17 mouse cellular contexts compared by ENCODE assay signal in the genomic region with DNA sequence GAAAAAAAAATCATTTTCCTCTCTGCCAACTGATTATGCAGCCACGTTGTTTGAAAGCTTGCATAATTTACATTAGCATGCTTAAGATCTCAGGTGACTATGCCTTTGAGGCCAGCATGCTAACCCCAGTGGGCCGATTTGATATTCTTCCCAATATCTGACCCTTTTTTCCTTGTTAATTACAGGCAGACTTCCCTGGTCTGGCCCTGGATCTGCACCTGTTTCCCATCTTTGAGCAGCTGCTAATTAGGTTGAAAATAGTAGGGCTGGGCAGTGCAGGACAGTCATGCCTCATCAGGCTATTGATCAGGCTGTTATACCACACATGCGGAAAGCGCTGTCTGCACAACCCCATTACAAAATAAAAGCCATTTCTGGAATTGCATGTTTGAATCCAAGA.
DNase-seq lines count a peak whose midpoint lies in the region; ATAC-seq lines count a peak whose summit lies in the region.
"Had no signal": no experiment of that assay in that cellular context is flagged by ENCODE, and none has a peak within 500 bp of the region (broad histone marks: within the 10 kb centered on the region; RNA-seq: fewer than 3 reads in every experiment).

No protein-coding gene starts in this region.

- no peak overlapping the region for H3K4me3 ChIP-seq in forebrain, embryonic 13.5 days
- no peak overlapping the region for H3K4me3 ChIP-seq in forebrain, embryonic 16.5 days (replicated peaks; ENCODE audit: low read length)
- no peak overlapping the region for H3K4me3 ChIP-seq in hindbrain, embryonic 16.5 days (ENCODE audit: low read length)
- H3K4me3 ChIP-seq: embryonic facial prominence, embryonic 13.5 days; kidney, embryonic 15.5 days; limb, embryonic 15.5 days; liver, embryonic 15.5 days had no signal

- peak; percentile 33; the same call in 1 of the 2 replicates for ATAC-seq in forebrain, embryonic 13.5 days
- ATAC-seq in forebrain, embryonic 16.5 days, result no peak
- 0 out of 2 replicates have a peak, but pooled peaks have one; percentile 20 for ATAC-seq in hindbrain, embryonic 16.5 days
- ATAC-seq: intestine, postnatal 0 days had no signal

- no peaks in the 10 kb centered on the region for H3K4me1 ChIP-seq in forebrain, embryonic 13.5 days
- H3K4me1 ChIP-seq in forebrain, embryonic 16.5 days (replicated peaks; ENCODE audit: control insufficient read depth, insufficient read depth, low read length), result no peaks in the 10 kb centered on the region
- no peaks in the 10 kb centered on the region for H3K4me1 ChIP-seq in hindbrain, embryonic 16.5 days (ENCODE audit: control insufficient read depth, insufficient read depth, low read depth, low read length)
- H3K4me1 ChIP-seq: embryonic facial prominence, embryonic 13.5 days; kidney, embryonic 15.5 days; limb, embryonic 15.5 days; liver, embryonic 15.5 days had no signal

- peak; percentile 13 for DNase-seq in retina, embryonic 14.5 days (ENCODE audit: low spot score)
- no peak for DNase-seq in retina, postnatal 1 day
- no peak for DNase-seq in kidney, postnatal 36 days
- no peak for DNase-seq in thymus, postnatal 10 days (ENCODE audit: low spot score in 2 of 2)
- DNase-seq: adrenal gland, postnatal 36 days; cerebellum, adult 8-10 months; gastrocnemius, postnatal 25 days; spleen, adult 18-20 months; thymus, postnatal 36 days had no signal

- no peak overlapping the region for H3K9ac ChIP-seq in forebrain, embryonic 13.5 days
- no peak overlapping the region for H3K9ac ChIP-seq in forebrain, embryonic 16.5 days (replicated peaks; ENCODE audit: low read depth, low read length)
- no peak overlapping the region for H3K9ac ChIP-seq in hindbrain, embryonic 16.5 days (ENCODE audit: low read depth, low read length)
- H3K9ac ChIP-seq: embryonic facial prominence, embryonic 13.5 days; kidney, embryonic 15.5 days; limb, embryonic 15.5 days; liver, embryonic 15.5 days had no signal

- no peaks in the 10 kb centered on the region for H3K27me3 ChIP-seq in forebrain, embryonic 13.5 days
- no peaks in the 10 kb centered on the region for H3K27me3 ChIP-seq in forebrain, embryonic 16.5 days (replicated peaks; ENCODE audit: control insufficient read depth, insufficient read depth, low read length)
- no peaks in the 10 kb centered on the region for H3K27me3 ChIP-seq in hindbrain, embryonic 16.5 days (replicated peaks; ENCODE audit: control insufficient read depth, insufficient read depth, low read length)
- H3K27me3 ChIP-seq: embryonic facial prominence, embryonic 13.5 days; kidney, embryonic 15.5 days; limb, embryonic 15.5 days; liver, embryonic 15.5 days had no signal

- H3K4me2 ChIP-seq in forebrain, embryonic 13.5 days, result no peak overlapping the region
- H3K4me2 ChIP-seq in forebrain, embryonic 16.5 days (ENCODE audit: low read length), result no peak overlapping the region
- H3K4me2 ChIP-seq in hindbrain, embryonic 16.5 days (ENCODE audit: low read length), result no peak overlapping the region
- H3K4me2 ChIP-seq: embryonic facial prominence, embryonic 13.5 days; kidney, embryonic 15.5 days; limb, embryonic 15.5 days; liver, embryonic 15.5 days had no signal

- no peaks in the 10 kb centered on the region for H3K36me3 ChIP-seq in forebrain, embryonic 13.5 days (ENCODE audit: poor library complexity, severe bottlenecking)
- H3K36me3 ChIP-seq in forebrain, embryonic 16.5 days (ENCODE audit: control insufficient read depth, insufficient read depth), result no peaks in the 10 kb centered on the region
- H3K36me3 ChIP-seq in hindbrain, embryonic 16.5 days (ENCODE audit: control insufficient read depth, insufficient read depth, low read length), result no peaks in the 10 kb centered on the region
- H3K36me3 ChIP-seq: embryonic facial prominence, embryonic 13.5 days; kidney, embryonic 15.5 days; limb, embryonic 15.5 days; liver, embryonic 15.5 days had no signal

- no peaks in the 10 kb centered on the region for H3K9me3 ChIP-seq in forebrain, embryonic 13.5 days (replicated peaks)
- no peaks in the 10 kb centered on the region for H3K9me3 ChIP-seq in forebrain, embryonic 16.5 days (ENCODE audit: control insufficient read depth, low read length)
- H3K9me3 ChIP-seq in hindbrain, embryonic 16.5 days (ENCODE audit: control insufficient read depth, low read length), result no peaks in the 10 kb centered on the region
- H3K9me3 ChIP-seq: embryonic facial prominence, embryonic 13.5 days; kidney, embryonic 15.5 days; limb, embryonic 15.5 days; liver, embryonic 15.5 days had no signal

- 60% methylated on average over 4 of the region's 4 CpGs for WGBS in forebrain, embryonic 13.5 days
- 59% methylated on average over 4 of the region's 4 CpGs for WGBS in forebrain, embryonic 16.5 days
- WGBS in hindbrain, embryonic 16.5 days, result 52% methylated on average over 4 of the region's 4 CpGs

- H3K27ac ChIP-seq in forebrain, embryonic 13.5 days, result no peak overlapping the region
- no peak overlapping the region for H3K27ac ChIP-seq in forebrain, embryonic 16.5 days (ENCODE audit: low read length)
- no peak overlapping the region for H3K27ac ChIP-seq in hindbrain, embryonic 16.5 days (ENCODE audit: low read depth, low read length)
- H3K27ac ChIP-seq: embryonic facial prominence, embryonic 13.5 days; kidney, embryonic 15.5 days; limb, embryonic 15.5 days; liver, embryonic 15.5 days had no signal
